Mouse (Mus musculus): ENCODE results near the gene Gga3.

Gene Gga3

GRCm38 (mm10) chr11:115552783-115553182 is 51.1 kb downstream of the Gga3 start:
- peak; percentile 57 to 58 for DNase-seq

- DNase-seq = no peak
Observed at GRCm38 (mm10) chr11:115543571-115543970, 60.3 kb downstream of the Gga3 start.

GRCm38 (mm10) chr11:115538045-115538444 is 65.8 kb downstream of the Gga3 start:
- peak; percentile 30 to 44 for DNase-seq

GRCm38 (mm10) chr11:115536856-115537568 is 66.8 kb downstream of the Gga3 start:
- DNase-seq = no peak

GRCm38 (mm10) chr11:115536038-115536681 is 67.7 kb downstream of the Gga3 start, which contains the start of gene Sumo2:
Gene Sumo2, minus strand, starts transcription at chr11:115536276.
- peak; percentile 100 for DNase-seq

GRCm38 (mm10) chr11:115535401-115536037 is 68.3 kb downstream of the Gga3 start:
- DNase-seq = peak; percentile 71 to 81

GRCm38 (mm10) chr11:115534759-115535371 is 69.0 kb downstream of the Gga3 start:
- DNase-seq = no peak

Data from B cell, adult 2 months (primary cell).